Mouse (Mus musculus): ENCODE results near the gene Pmpca. TPM values are rescaled to one million over a fixed set of nuclear protein-coding genes. Genes with fewer than 3 reads are reported as not detected.

Gene Pmpca
- polyA plus RNA-seq (2015; fragmentation: Illumina TruSeq; extraction: RNeasy Lipid Tissue Mini Kit (QIAGEN cat#74804); ENCODE audit: low read depth, low replicate concordance): 81.1 TPM

DNA sequence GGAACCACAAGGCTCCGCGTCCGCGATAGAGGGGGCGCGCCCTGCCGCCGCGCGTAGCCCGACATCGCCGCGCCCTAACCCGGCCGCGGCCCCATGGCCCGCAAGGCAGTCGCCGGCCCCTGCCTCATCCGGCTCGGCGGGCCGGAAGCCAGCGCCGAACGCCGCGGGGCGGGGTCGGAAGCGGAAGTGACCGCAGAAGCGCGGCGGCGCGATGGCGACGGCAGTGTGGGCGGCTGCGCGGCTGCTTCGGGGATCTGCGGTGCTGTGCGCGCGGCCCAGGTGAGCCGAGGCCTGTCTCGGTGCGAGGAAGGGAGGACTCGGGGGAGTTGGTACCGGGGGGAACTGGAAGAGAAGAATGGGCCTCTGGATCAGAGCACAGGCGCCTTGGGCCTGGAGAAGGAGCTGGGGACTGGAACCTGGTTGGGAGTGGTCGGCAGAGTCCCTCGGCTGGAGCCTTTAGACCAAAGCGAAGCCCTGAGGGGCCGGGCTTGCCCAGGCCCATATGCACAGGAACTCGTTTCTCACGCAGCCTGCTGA lies at the start of gene Pmpca, which contains the start of gene Entr1:
TSS of gene Pmpca (plus strand) at position 186 of the 537 bp plus-strand sequence.
TSS of gene Entr1 (minus strand) at position 163 of the 537 bp plus-strand sequence.

DNA sequence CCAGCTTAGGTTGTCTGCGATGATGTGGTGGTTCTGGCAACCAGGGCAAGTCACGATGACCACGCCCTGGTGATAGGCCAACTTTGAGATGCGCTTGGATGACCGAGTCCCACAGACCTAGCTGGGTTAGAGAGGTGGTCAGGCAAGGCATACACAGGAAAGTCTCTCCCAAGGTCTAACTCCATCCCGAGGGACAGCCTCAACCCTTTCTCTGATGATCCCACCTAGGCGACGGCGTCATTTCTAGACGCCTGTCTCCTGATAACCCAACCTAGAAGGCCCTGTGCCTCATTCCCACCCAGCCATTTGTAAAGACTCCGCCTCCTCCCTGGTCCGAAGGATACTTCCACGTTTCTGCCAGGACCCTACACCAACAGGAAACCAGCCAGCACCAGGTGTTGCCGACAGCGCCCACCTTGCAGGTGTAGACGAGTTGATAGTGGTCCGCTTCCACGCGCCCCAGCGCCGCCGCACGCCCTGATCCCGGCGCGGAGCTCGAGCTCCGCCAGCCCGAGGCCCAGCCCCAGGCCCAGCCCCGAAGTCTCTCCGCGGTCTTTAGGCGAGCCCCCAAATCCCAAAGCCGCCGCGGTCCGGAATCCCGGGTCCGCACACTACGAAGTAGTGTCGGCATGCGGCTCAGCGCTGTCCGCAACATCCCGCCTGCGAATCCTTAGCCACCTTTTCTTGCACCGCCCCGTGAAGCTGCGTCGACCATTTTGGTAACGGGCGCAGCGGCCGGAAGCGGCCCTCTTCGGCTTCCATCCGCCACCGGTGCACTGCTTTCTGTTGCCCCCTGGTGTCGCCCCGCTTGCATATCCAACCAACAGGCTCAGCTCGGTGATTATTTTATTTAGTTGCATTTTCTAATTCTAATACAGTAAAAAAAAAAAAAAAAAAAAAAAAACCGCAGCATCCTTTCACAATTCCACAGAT lies 37.5 kb upstream of the Pmpca start, which contains the start of gene Dnlz:
TSS of gene Dnlz (minus strand) at position 753 of the 933 bp plus-strand sequence.

DNA sequence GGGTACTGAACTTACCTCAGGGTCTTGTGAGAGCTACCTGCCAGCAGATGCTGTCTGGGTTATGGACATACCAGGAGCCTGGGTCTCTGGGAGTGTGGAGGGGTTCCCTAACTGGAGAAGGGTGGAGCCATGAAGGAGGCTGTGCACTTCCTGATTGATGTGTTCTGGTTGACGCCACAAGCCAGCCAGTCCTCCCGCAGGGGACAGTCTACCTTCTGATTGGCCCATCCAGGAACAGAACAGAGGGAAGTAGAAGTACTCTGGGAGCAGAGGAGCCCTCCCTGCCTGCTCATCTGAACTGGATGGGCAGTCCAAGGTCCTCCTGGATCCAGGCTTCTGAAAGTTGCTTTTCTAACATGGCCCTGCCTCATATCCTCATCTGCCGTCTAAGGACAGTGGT lies 28.4 kb upstream of the Pmpca start, which contains the start of gene Card9:
TSS of gene Card9 (minus strand) at position 147 of the 400 bp plus-strand sequence.

DNA sequence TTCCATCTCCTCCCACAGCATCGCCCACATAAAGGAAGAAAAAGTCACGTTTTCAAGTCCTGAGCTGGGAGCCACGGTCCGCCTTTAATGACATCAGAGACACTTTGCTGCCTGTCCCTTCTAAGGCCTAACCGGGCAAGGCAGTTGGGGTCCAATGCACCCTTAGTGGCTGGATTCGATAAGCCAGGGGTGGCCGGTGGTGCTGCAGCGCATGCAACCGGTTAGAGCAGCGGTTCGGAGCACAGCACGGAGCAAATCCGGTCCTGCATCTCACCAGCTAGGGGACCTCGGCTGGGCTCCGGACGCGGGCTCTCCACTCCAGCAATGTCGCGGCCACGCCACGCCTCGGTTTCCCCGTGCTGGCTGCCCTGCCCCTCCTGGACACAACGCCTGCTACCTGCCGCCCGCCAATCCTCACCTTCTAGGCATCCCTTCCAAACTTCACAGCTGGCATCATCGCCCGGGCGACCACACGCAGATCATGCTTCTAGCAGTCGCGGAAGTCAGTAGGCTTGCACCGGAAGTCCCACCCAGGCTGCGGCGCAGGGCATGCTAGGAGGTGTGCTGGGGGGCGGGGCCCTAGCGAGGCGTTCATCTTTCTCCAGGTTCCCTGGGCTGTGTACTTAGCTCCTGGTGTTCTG lies 8.9 kb upstream of the Pmpca start, which contains the start of gene Snapc4:
TSS of gene Snapc4 (minus strand) at position 523 of the 641 bp plus-strand sequence.

DNA sequence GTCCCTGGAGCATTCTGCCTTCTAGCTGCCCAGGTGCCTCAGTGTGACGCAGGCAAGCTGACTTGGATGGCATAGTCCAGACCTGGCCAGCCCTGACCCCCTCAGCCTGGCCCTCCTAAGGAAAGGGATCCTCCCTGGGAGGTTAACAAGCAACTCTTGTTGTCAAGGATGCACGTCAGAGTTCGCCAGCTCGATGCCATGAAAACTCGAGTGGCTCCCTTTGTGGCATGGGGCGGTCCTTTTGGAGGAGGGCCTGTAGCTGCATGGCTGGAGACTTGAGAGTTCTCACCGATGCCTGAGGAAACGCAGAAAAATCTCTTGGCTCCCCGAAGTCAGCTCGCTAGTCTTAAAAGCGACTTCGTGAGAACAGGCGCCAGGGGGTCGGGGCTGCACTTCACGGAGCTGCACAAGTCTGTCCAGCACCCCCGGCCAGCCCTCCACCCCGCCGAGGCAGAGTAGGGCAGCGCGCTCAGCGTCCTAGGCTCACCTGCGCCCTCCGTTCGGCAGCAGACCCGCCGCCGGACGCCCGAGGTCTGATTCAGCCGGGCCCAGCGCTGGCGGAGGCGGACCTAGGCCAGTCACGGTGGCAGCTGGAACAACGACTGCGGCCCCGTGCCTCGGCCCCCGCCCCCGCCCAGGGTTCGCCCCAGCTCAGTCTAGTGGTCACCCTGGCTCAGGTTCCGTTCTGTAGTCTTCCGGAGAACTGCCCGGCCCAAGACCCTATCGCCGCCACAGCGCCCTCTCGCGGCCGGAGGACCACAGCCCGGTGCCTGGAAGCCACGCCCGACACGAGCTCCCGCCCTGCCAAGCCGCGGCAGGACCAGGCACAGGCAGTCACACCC lies 19.6 kb downstream of the Pmpca start, which contains the start of gene Inpp5e:
TSS of gene Inpp5e (minus strand) at position 689 of the 842 bp plus-strand sequence.

DNA sequence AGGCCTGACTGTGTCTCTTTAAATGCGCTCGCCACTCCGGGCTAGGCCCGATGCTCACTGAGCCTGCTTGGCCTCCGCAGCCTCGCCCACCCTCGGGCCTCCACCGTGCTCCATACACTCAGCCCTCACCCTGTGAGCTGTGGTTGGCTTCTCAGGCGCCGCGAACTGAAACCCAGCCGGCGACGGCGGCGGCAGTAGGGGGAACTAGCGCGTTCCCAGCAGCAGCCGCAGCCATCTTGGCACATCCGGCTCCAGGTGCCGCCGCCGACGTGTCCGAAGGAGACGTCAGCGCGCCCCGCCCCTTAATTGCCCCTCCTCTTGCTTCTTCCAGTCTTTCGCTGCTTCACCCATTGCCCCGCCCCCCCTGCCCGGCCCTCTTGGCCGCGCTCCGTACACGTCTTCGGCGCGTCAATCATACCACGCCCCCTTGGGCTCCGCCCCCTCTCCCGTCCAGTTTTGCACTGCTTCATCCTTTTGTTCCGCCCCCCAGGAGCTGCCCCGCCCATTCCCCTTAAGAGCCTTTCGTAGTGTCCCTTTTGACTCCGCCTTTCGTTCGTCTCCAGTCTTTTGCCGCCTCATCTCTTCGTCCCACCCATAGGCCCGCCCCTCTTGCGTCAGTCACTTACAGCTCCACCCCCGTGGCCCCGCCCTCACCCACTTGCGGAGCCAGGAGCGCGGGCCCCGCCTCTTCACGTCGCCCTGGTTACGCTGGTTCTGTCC lies 56.0 kb downstream of the Pmpca start, which contains the start of gene Sec16a:
TSS of gene Sec16a (minus strand) at position 271 of the 720 bp plus-strand sequence.

Other genes with a start within 250 kb of the Pmpca start
- 0.30 TPM for gene Lhx3, start 181.1 kb upstream of the Pmpca start, polyA plus RNA-seq (2015; fragmentation: Illumina TruSeq; extraction: RNeasy Lipid Tissue Mini Kit (QIAGEN cat#74804); ENCODE audit: low read depth, low replicate concordance)
- gene Qsox2, start 151.8 kb upstream of the Pmpca start, polyA plus RNA-seq (2015; fragmentation: Illumina TruSeq; extraction: RNeasy Lipid Tissue Mini Kit (QIAGEN cat#74804); ENCODE audit: low read depth, low replicate concordance): 18.2 TPM
- 2.7 TPM for gene Ccdc187, start 94.8 kb upstream of the Pmpca start, polyA plus RNA-seq (2015; fragmentation: Illumina TruSeq; extraction: RNeasy Lipid Tissue Mini Kit (QIAGEN cat#74804); ENCODE audit: low read depth, low replicate concordance)
- gene Gpsm1, start 73.8 kb upstream of the Pmpca start, polyA plus RNA-seq (2015; fragmentation: Illumina TruSeq; extraction: RNeasy Lipid Tissue Mini Kit (QIAGEN cat#74804); ENCODE audit: low read depth, low replicate concordance): 41.0 TPM
- gene Dnlz, start 37.2 kb upstream of the Pmpca start, polyA plus RNA-seq (2015; fragmentation: Illumina TruSeq; extraction: RNeasy Lipid Tissue Mini Kit (QIAGEN cat#74804); ENCODE audit: low read depth, low replicate concordance): 30.2 TPM
- gene Card9, start 28.4 kb upstream of the Pmpca start, polyA plus RNA-seq (2015; fragmentation: Illumina TruSeq; extraction: RNeasy Lipid Tissue Mini Kit (QIAGEN cat#74804); ENCODE audit: low read depth, low replicate concordance): 2.3 TPM
- gene Snapc4, start 8.7 kb upstream of the Pmpca start, polyA plus RNA-seq (2015; fragmentation: Illumina TruSeq; extraction: RNeasy Lipid Tissue Mini Kit (QIAGEN cat#74804); ENCODE audit: low read depth, low replicate concordance): 45.4 TPM
- gene Entr1, start within 50 bp of the Pmpca start, polyA plus RNA-seq (2015; fragmentation: Illumina TruSeq; extraction: RNeasy Lipid Tissue Mini Kit (QIAGEN cat#74804); ENCODE audit: low read depth, low replicate concordance): 131 TPM
- gene Inpp5e, start 19.9 kb downstream of the Pmpca start, polyA plus RNA-seq (2015; fragmentation: Illumina TruSeq; extraction: RNeasy Lipid Tissue Mini Kit (QIAGEN cat#74804); ENCODE audit: low read depth, low replicate concordance): 18.1 TPM
- 26.0 TPM for gene Sec16a, start 55.9 kb downstream of the Pmpca start, polyA plus RNA-seq (2015; fragmentation: Illumina TruSeq; extraction: RNeasy Lipid Tissue Mini Kit (QIAGEN cat#74804); ENCODE audit: low read depth, low replicate concordance)
- gene Notch1, start 127.3 kb downstream of the Pmpca start, polyA plus RNA-seq (2015; fragmentation: Illumina TruSeq; extraction: RNeasy Lipid Tissue Mini Kit (QIAGEN cat#74804); ENCODE audit: low read depth, low replicate concordance): 7.8 TPM
- 88.0 TPM for gene Egfl7, start 190.7 kb downstream of the Pmpca start, polyA plus RNA-seq (2015; fragmentation: Illumina TruSeq; extraction: RNeasy Lipid Tissue Mini Kit (QIAGEN cat#74804); ENCODE audit: low read depth, low replicate concordance)
- gene Gm20532, start 197.3 kb downstream of the Pmpca start, polyA plus RNA-seq (2015; fragmentation: Illumina TruSeq; extraction: RNeasy Lipid Tissue Mini Kit (QIAGEN cat#74804); ENCODE audit: low read depth, low replicate concordance): not detected
- 1.7 TPM for gene Agpat2, start 215.1 kb downstream of the Pmpca start, polyA plus RNA-seq (2015; fragmentation: Illumina TruSeq; extraction: RNeasy Lipid Tissue Mini Kit (QIAGEN cat#74804); ENCODE audit: low read depth, low replicate concordance)
- 82.0 TPM for gene Fam69b, start 239.1 kb downstream of the Pmpca start, polyA plus RNA-seq (2015; fragmentation: Illumina TruSeq; extraction: RNeasy Lipid Tissue Mini Kit (QIAGEN cat#74804); ENCODE audit: low read depth, low replicate concordance)